Mouse (Mus musculus) gonadal fat pad, adult 2 months (tissue): ENCODE data around the gene Scamp4. TPM values are rescaled to one million over a fixed set of nuclear protein-coding genes. Genes with fewer than 3 reads are reported as not detected.
"Not testable (repeated sequence)": the region's sequence is repeated elsewhere in the genome, so short reads cannot be mapped to it uniquely, and the experiment has no call there.

Experiments used
- DNase-seq: peaks from one replicate; pipeline ENCODE4 v3.0.0-alpha.2; 2012; ENCODE audit warnings: low read depth
- polyA plus RNA-seq: library from polyadenylated mRNA; depleted of rRNA; stranded (reverse); fragments of >200 nt; gene quantifications from 2 replicates; pipeline ENCODE4 v1.2.3, GENCODE M21; 2012

Scamp4 gene
- polyA plus RNA-seq, 1 experiment = 82.6 TPM

DNA sequence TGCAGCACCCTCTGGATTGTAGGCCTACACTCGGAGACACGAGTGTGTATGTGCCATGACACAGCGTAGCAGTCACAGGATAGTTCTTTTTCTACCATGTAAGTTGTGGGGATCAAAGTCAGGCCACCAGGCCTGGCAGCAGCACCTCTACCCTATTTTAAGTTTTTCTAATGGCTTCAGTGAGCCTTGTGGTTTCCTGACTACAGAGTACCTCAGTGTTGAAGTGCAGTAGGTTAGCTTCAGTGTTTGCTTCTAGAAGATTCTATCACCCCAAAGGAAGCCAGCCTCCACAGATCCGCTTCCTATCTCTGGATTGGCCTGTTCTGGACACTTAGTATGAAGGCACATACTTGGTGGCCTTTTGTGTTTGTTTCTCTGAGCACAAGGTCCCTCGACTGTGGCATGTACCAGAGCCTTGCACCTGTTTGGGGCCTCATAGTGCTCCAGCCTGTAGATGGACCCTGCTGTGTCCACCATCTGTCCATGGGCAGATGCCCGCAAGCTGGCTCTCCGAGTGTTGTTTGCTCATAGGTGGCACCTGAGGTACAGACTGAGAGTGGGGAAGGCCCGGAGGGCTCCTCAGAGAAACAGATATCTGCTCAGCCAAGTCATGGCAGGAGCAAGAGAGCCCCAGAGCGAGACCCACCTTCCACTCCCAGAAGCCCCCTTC lies 7.6 kb downstream of the Scamp4 start:
- no peak for DNase-seq

DNA sequence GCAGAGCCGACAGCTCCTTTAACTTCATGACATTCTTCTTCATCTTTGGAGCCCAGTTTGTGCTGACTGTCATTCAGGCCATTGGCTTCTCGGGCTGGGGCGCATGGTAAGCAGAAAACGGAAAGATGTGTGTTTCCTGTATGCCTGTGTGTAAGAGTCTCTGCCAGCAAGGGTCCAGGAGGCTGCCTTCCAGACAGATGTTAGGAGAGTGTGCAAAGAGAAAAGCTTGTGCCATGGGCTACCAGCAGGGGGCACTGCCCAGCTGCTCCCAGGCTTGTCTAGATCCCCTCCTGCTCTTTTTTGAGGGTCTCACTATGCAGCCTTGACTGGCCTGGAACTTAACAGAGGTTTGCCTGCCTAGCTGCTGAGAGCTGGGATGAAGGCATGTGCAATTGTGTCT lies 8.4 kb downstream of the Scamp4 start:
- DNase-seq = no peak

DNA sequence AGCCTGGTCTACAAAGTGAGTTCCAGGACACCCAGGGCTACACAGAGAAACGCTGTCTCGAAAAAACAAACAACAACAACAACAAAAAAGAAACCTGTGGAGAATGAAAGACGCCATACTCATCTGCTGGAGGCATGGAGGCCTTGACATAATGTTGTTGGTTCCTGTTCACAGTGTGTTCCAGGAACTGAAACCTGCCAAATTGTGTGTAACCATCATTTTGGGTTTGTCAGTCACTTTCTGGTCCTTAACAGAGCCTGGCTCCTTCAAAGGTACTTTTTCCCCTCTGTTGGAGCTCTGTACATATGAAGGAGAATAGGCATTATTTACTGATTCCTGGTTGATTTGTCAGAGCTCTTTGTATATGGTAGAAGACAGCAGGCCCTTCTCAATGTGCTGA lies 9.2 kb downstream of the Scamp4 start:
- no peak for DNase-seq

DNA sequence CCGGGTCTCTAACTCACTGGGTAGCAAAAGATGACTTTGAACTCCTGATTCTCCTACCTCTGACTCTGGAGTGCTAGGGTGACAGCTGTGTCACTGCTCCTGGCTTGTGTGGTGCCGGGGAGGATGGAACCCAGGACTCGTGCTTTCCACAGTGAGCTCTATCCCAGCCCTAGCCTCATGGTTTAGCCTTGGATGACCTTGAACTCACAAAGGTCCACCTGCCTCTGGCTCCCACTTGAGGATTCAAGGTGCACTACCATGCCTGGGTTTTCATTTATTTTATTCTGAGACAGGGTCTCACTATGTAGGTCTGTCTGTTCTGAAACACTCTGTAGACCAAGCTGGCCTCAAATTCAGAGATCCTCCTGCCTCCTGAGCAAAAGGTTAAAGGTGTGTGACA lies 11.1 kb downstream of the Scamp4 start:
- no peak for DNase-seq

DNA sequence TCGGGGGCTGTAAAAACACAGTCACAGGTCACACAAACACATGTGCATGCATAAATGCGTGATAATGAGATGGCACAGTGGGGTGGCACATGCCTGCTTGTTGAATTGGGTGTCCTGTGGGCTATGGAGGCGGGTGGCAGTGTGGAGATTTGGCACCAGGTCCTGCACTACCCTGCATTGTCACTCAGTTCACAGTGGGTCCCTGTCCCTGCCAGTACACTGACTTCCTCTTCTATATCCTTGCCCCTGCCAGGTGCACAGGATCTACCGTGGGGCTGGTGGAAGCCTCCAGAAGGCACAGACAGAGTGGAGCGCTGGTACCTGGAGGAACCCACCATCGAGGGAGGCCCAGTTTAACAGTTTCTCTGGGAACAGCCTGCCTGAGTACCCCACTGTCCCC lies 11.7 kb downstream of the Scamp4 start:
- DNase-seq = no peak

DNA sequence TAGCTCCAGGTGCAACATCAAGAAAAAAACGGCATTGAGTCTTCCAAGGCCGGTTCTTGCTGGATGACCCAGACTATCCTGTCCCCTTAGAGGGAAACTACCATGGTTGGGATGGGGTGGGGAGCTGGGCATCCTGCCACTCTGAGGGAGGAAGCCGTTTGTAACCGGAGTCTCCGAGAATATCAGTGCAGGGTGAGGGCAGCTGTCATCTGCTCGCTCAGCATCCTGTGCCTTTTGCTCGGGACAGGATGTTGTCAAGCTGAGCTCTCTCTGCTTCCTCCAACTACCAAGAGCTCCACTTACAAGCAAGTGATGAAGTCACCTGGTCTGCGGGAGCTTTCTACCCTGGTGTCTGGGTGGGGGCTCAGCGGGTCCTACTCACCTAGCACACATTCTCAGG lies 15.5 kb downstream of the Scamp4 start:
- no peak for DNase-seq

DNA sequence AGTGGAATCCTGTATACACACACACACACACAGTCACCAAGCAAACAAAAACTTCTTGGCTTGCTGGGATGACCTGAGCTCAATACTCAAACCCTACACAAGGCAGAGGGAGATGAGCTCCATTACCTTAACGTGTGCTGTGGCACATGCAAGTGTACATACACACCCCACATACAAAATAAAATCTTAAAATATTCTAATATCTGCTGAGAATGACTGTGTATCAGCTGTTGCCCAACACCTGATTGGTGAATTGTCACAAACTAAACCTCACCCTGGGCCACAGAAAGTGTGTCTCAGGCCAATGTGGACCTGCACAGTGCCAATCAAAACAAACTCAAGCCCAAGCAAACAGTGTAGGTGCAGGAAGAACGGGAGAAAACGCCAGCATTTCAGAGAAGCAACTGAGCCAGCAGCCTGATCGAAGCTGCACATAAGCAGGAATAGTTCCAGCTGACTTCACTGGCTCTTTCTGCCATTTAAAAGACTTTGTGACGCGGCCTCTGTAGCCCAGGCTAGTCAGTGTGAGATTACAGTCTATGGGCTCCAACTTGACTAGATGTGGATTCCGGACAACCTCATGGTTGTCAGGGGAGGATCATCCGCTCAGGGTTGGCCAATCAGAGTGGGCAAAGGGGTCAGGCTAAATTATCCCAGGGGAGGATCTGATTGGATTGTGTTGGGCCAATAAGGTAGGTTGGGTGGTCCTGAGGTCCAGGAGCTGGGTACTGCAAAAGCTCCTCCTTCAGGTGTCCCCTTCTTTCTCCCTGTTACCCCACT lies 17.0 kb downstream of the Scamp4 start:
- DNase-seq = peak; percentile 82

DNA sequence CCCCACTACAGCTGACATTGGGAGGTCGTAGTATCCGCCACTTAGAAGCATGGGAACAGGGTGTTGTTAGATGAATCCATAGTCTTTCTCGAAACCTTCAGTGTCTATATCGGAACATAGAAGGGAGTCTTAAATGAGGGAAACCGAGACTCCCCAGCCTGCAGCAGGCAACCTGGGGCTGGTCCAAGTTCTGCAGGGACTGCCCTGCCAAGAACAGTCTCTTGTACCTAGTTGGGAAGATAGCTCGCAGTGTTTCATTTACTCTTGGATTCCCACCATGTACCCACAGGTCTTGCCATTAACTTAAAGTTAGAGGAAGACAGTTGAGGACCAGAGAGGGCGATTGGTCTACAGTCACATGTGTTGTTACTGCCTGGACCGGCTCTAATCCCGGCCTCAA lies 17.7 kb downstream of the Scamp4 start:
- no peak for DNase-seq

DNA sequence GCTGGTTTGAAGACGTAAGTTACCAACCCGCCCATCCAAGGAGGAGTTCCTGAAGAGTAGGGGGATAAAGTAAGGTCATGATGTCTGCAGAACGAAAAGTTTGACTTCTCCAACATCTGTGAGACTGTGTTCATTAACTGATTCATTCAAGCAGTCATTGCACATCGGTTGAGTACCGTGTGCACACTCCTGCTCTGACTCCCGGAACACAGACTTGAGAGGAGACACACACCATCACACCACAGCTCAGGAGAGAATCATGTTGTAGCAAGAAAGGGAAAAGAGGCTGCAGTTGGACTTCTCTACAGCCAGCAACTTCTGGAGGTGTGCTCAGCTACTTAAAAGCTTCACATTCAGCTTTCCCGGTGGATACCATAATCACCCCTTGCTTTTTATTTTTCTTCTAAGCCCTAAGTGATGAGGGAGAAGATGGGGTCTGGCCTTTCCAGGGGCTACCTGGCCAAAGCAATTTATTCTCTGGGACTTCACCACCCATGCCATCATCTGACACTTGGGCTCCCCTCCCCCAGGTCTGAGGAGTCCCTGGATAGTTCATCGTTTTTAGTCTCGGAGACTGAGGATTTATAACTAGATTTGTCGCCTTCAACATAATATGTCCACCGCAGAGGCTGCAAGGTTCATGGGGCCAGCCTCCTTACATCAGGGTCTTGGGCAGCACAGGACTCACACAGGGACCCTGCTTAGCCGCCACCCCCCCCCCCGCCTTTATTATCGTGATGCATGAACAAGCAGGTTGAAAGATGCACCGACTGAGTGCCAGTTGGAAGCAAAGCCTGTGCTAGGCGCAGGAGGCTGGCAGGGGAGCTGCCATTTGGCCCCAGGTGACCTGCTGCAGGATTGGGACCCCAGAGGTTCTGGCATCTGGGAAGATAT lies 18.4 kb downstream of the Scamp4 start:
- no peak for DNase-seq

DNA sequence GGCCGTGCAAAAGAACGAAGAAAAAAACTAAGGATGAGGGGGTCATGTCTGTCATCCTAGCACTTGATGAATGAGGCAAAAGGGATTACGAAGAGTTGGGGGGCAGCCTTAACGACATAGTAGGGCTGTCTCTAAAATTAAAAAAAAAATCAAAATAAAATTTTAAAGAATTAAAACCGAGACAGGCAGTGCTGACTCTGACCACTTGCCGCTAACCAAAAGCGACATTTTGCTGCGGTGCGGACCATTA lies 18.9 kb downstream of the Scamp4 start:
- DNase-seq = no peak

DNA sequence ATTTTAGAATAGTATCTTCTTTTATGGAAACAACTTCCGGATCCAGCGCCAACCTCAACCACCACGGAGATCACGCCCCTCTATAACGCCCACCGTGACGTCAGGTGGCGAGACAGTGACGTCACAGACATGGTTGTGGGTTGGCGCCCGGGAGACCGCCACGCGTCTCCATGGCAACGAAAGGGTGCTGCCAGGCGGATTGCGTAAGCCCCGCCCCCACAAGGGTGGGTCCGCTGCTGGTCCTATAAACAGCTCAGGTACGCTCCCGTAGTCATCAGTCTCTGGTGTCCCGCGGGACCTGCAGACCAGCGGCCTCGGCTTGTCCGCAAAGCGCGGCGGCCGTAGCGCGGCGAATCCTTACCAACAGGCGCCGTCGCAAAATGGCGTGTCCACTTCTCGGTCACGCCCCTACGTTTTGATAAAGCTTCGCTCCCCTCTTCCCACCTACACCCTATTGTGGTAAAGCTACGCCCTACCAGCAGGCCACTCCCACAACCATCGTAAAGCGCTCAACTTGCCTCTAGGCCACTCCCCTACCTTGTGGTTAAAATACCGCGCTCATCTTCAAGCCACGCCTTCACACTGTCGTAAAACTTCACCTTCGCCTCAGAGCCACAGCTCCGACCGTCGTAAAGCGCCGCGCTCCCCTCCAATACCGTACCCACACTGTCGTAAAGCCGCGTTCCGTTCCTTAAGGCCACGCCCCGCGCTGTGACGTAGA lies 19.4 kb downstream of the Scamp4 start:
- peak; percentile 100 for DNase-seq

DNA sequence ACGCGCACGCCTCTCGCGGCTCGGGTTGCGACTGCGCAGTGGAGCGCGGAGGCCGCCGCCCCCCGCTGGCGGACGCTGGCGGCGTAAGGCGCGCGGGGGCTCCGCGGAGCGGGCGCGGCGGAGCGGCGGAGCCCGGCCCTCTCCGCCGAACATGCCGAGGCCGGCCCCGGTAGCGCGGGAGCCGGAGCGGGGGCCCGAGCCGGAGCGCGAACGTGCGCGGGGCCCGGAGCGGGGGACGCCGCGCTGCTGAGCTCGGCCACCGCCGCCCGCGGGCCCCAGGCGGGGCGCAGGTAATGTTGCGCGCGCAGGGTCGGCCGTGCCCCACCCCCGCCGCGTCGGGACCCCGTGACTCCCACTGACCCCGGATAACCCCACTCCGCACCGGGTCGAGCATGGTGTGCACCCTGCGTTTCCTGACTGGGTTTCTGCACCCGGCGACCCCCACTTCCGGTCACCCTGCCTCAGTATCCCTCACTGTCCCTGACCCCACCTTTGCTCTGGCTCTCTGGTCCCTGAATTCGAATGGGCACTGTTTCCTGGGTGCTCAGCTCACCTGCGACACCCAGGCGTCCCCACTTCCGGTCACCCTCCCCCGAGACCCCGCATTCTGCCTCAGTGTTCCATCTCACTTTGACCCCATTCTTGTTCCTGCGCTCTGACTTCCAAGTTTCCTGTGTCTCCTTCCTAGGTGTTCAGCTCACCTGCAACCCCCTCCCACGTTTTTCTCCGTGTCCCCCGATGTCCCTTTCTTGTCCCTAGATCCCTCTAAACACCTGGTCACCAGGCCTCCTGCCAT lies 20.2 kb downstream of the Scamp4 start, which contains the start of gene Csnk1g2:
TSS of gene Csnk1g2 (plus strand) at position 178 of the 796 bp plus-strand sequence.
- DNase-seq = no peak

DNA sequence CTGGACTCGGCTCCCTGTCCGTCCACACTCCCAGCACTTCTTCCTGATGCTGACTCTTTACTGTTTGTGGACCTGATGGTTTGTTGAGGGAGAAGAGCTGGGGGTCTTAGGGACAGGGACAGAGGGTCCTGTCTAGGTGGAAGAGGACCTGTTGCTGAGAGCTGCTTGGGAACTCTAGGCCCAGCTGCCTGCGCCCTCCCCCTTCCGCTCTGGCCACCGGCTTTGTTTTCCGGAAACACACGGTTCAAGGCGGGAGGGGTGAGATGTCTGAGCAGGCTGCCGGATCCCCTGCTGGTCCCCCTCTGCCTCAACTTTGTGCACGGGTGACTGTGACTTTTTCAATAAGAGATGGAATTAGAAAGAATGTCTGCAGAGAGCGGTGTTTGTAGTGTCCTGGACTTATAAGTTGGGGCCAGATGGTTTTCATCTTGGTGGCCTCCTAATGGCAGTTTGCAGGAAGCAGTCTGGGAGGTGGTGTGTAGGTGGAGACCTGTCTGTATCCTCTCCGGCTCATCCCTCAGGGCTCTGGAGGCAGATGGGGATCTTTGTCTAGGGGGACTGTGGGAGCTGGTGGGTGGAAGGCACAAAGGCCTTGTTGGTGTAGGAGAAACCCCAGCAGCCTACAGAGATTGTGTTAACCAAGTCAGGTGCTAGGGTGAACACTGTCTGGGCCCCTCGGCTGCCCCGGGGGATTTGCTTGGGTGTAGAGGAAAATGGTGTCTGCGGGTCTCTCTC lies 21.0 kb downstream of the Scamp4 start:
- no peak for DNase-seq

DNA sequence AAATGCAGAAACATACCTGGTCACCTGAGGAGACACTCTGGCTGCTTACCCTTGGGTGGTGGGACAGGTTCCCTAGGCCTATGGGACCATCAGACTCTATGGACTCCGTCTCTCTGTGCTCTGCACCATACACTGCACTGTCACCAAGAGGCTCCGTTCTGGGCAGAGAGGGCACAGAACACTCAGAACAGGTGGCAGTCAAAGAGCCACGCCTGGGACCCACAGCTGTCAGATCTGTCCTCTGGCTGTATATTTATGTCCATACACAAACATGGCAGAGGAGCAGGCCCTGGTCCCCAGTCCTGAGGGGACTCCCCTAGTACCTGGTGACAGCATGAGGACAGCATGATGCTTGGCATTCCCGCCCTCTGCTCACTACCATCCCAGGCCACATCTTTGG lies 23.1 kb downstream of the Scamp4 start:
- DNase-seq = no peak

DNA sequence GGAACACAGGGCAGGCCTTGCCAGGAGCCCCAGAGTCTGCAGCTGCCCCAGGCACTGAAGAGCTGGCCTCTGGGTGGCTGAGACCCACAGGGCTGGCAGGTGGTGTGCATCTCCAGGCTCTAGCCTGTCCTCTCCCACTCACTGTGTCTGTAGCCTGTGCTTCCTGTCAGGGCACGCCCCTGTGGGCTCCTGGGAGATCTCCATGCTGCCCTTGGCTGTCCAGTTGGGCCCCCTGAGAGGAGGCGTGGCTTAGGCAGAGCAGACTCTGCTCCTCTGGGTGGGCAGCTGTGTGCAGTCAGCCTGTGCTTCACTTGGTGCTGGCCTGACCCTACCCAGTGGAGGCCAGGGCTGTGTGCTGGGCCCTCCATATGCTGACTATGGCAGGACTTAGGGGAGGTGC lies 25.0 kb downstream of the Scamp4 start:
- DNase-seq = no peak

DNA sequence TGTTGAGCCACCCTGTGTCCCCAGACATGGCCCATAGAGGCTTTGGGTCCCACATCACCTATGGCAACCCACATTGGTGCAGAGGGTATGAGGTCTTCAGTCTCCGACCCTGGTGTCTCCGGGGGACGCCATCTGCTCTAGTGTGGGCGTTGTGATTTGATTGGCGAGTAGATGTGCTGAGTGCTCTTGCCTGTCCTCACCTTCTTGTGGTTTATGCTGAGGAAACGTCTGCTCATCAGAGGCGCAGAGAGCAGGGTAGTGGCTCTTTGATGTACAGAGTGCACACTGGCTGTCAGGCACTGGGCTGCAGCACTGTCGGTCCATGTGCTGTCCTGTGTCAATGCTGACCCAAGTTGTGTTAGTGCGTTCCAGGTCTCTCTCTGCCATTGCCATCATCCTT lies 26.3 kb downstream of the Scamp4 start:
- no peak for DNase-seq

DNA sequence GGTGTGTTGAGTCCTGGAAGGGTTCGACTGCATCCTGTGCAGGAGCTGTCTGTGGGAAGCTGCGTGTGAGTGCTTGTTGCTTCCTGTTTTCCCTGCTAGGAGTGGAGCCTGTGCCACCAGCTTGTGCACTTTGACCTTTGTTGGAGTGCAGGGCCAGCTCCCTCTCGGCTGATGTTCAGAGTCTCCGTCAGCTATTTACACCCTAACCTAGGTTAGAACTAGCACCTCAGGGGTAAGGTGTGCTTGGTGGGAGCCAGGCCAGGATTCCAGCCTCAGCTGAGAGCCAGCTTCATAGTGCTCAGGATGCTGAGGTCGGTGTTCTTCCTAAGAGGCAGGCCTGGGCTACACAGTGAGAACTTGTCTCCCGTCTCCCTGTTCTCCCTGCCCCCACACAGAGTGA lies 32.7 kb downstream of the Scamp4 start:
- DNase-seq = no peak

DNA sequence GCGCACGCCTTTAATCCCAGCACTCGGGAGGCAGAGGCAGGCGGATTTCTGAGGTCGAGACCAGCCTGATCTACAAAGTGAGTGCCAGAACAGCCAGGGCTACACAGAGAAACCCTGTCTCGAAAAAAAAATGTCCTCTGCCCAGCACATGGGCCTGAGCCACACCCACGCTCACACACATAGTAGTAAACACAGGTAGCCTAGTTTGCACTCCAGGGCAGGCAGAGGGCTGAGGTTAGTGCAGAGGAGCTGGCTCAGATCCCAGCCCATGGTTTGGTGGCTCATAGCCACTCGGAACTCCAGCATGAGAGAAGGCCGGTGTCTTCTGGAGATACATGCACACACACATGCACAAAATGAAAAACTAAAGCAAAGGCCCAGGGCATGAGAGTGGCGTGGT lies 44.3 kb downstream of the Scamp4 start:
- no peak for DNase-seq

DNA sequence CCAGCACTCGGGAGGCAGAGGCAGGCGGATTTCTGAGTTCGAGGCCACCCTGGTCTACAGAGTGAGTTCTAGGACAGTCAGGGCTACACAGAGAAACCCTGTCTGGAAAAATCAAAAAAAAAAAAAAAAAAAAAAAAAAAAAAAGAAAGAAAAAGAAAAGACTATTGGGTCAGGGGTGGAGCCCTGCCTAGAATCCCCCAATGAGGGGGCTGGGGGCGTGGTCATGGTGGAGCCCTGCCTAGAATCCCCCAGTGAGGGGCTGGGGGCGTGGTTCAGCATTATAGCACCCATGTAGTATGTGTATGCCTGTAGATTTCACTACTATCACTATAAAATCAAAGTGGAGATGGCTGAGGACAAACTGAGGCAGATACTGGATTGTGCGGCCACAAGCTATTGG lies 47.2 kb downstream of the Scamp4 start:
- DNase-seq = not testable (repeated sequence)

DNA sequence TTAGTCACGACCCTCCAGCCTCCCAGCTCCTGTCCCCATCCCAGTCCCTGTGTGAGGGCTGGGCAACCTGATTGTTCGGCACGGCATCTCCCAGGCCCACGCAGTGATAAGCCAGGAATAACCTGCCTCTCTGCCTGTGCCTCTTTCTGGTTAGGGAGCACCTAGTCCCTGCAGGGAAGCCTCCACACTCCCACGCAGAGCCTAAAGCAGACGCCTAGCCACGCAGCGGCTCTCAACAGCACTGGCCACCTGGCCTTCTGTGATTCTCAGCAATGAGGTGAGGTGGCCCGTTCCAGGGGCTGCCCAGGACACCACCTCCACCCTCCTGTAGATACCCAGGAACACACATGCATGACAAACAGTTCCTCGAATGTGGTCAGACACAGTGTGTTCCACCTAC lies 47.7 kb downstream of the Scamp4 start:
- DNase-seq = no peak
